Mouse (Mus musculus) liver, embryonic 13.5 days (tissue): Measurements from ENCODE around the gene Mmrn2. TPM values are rescaled to one million over a fixed set of nuclear protein-coding genes. Genes with fewer than 3 reads are reported as not detected.

Experiments
- ATAC-seq: fragments of 200-750 bp; cut with Nextera tagmentation; 2 replicates; pipeline ENCODE4 v1.8.0; 2017; ENCODE audit warnings: low read depth, mild to moderate bottlenecking, moderate number of reproducible peaks, moderate library complexity
- DNase-seq: peaks from one replicate; pipeline ENCODE4 v3.0.0; 2022
- H3K27ac ChIP-seq: fragments of 300-500 bp; sonication (generic); 2 replicates; pipeline ENCODE4 v1.5.1; 2015; ENCODE audit warnings: moderate library complexity, mild to moderate bottlenecking, inconsistent platforms
- H3K27me3 ChIP-seq: fragments of 300-500 bp; sonication (generic); 2 replicates; pipeline ENCODE4 v1.6.1; 2015; ENCODE audit warnings: mild to moderate bottlenecking, inconsistent platforms
- H3K36me3 ChIP-seq: fragments of 300-500 bp; sonication (generic); 2 replicates; pipeline ENCODE4 v1.6.1; 2015; ENCODE audit warnings: mild to moderate bottlenecking, inconsistent platforms
- H3K4me1 ChIP-seq: fragments of 300-500 bp; sonication (generic); replicated peaks from 2 replicates; pipeline ENCODE4 v1.6.1; 2015; ENCODE audit warnings: inconsistent platforms
- H3K4me2 ChIP-seq: fragments of 300-500 bp; sonication (generic); 2 replicates; pipeline ENCODE4 v1.6.1; 2015; ENCODE audit warnings: inconsistent platforms, mild to moderate bottlenecking, moderate library complexity
- H3K4me3 ChIP-seq: fragments of 300-500 bp; sonication (generic); replicated peaks from 2 replicates; pipeline ENCODE4 v1.5.1; 2015; ENCODE audit warnings: mild to moderate bottlenecking, inconsistent platforms
- H3K9ac ChIP-seq: fragments of 300-500 bp; sonication (generic); 2 replicates; pipeline ENCODE4 v1.6.1; 2015; ENCODE audit warnings: mild to moderate bottlenecking, inconsistent platforms
- H3K9me3 ChIP-seq: fragments of 300-500 bp; sonication (generic); replicated peaks from 2 replicates; pipeline ENCODE4 v1.6.1; 2016; ENCODE audit warnings: inconsistent platforms
- WGBS: fragments of 180-500 bp; shearing (Covaris S2); methylation state at CpG from one replicate; pipeline ENCODE4 v1.1.7; 2015; ENCODE audit not compliant: insufficient replicate concordance; 5-methylcytosine and 5-hydroxymethylcytosine counted together
- polyA plus RNA-seq: library from polyadenylated mRNA; unstranded; fragments of >200 nt; fragmentation: Nextera tagmentation; extraction: Ambion mirVana; gene quantifications from 2 replicates; pipeline ENCODE4 v1.2.1, GENCODE M21; 2015

The Mmrn2 gene
- polyA plus RNA-seq, result 2.6 and 3.0 TPM in 2 replicates

DNA sequence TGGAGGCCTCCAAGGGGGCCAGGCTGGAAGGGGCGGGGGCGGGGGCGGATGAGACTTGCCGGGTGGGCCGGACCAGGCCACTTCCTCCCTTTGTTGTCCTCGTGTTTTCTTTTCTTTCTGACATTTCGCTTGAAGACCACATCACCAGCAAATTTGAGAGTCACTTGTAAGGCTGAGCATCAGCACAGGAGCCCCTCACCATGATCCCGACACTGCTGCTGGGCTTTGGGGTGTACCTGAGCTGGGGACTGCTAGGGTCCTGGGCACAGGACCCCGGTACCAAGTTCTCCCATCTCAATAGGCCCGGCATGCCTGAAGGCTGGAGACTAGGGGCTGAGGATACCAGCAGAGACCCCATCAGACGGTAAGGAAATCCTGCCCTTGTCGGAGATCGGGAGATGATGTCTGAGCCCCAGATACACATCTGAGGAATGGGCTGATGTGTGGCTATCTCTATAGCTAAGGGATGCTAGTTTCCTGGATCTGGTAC, at the start of gene Mmrn2:
TSS of gene Mmrn2 (plus strand) at position 51 of the 490 bp plus-strand sequence.
- ATAC-seq, result no peak
- WGBS, result 44% methylated on average over 13 of the region's 13 CpGs
- H3K9me3 ChIP-seq, result no peaks in the 10 kb centered on the region
- no peaks in the 10 kb centered on the region for H3K36me3 ChIP-seq
- no peak for DNase-seq
- no peaks in the 10 kb centered on the region for H3K27me3 ChIP-seq
- peak within 1 kb of the TSS; percentile 10; the same call in 1 of the 2 replicates for H3K4me2 ChIP-seq
- no peak within 1 kb of the TSS for H3K27ac ChIP-seq
- H3K4me3 ChIP-seq, result peak within 1 kb of the TSS; percentile 15; the same call in 1 of the 2 replicates
- no peak within 1 kb of the TSS for H3K9ac ChIP-seq
- H3K4me1 ChIP-seq, result 0 out of 2 replicates have a peak, but pooled peaks cover 3% of the 10 kb centered on the region

DNA sequence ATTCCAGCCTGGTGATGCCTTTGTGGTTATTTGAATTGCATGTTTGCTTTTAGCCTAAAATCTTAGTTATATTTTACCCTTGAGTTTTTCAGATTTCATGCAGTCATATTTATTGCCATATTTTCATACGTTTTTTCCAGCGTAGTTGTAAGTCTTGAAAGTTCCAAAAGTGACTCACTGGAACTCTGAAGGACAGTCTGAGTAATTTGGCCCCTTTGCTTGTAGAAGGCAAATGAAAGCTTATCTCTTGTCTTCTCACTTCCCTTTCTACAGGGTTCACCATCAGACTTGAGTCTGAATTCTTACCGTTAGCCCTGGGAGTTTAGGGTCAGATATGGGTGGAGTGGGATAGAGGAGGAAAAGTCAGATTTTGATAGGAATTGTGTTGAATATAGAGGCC, 48.7 kb upstream of the Mmrn2 start:
- Histone ChIP-seq H3K27ac (no peak overlapping the region), H3K4me1 (peaks cover 10% of the 10 kb centered on the region; the same call in 1 of the 2 replicates), H3K36me3 (peaks cover 58% of the 10 kb centered on the region), H3K4me3 (no peak overlapping the region), H3K4me2 (no peak overlapping the region), H3K27me3 (no peaks in the 10 kb centered on the region), H3K9me3 (no peaks in the 10 kb centered on the region), H3K9ac (no peak overlapping the region)
- WGBS, result 51% methylated on average over 3 of the region's 3 CpGs
- ATAC-seq (no peak), DNase-seq (no peak)

DNA sequence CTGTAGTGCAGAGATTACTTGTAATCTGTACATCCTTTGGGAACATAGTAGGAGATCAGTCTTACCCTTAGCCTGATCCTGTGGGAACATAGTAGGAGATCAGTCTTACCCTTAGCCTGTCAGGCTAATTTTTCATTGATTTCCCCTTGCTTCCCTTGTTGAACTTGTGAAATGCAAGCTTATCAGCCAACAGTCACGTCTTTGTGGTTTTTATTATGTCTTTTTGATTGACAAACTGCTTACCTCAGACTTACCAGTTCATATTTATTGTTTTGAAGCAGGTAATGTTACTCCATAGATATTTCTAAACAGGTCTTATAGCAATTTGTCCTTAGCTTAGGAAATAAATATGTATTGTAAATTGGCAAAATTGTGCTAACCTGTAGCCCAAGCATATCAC, 47.6 kb upstream of the Mmrn2 start:
- H3K27me3 ChIP-seq, result no peaks in the 10 kb centered on the region
- ATAC-seq (no peak), DNase-seq (no peak)
- H3K9me3 ChIP-seq, result no peaks in the 10 kb centered on the region
- peaks cover 60% of the 10 kb centered on the region for H3K36me3 ChIP-seq
- peaks cover 10% of the 10 kb centered on the region; the same call in 1 of the 2 replicates for H3K4me1 ChIP-seq
- no peak overlapping the region for H3K4me2 ChIP-seq
- 17% methylated on average over 1 of the region's 1 CpGs for WGBS
- no peak overlapping the region for H3K27ac ChIP-seq
- H3K4me3 ChIP-seq, result no peak overlapping the region
- H3K9ac ChIP-seq, result no peak overlapping the region

DNA sequence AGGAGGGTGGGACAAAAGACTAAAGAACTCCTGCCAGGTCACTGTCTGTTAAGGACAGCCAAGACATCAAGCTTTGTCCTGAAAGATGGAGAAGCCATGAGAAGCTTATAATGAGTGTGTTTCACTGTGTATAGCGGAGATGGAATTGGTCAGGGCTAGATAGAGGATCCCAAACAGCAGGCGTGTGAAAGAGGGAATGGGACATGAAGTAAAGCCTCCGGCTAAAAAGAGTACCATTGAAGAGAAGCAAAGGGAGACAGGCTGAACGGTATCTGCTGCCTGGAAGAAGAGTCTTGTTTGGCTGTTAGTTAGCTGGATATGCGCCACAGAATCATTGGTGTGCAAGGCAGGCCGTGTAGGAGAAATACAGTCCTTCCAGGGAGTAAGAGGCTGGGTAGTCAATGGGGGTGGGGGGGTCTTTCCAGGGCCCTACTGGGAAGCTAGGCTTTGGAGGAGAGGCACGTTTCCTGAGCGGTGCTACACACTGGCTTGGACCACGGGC, 44.6 kb upstream of the Mmrn2 start:
- ATAC-seq (no peak), DNase-seq (no peak)
- peaks cover 63% of the 10 kb centered on the region for H3K36me3 ChIP-seq
- H3K4me2 ChIP-seq, result no peak overlapping the region
- no peak overlapping the region for H3K27ac ChIP-seq
- no peak overlapping the region for H3K9ac ChIP-seq
- WGBS, result 70% methylated on average over 9 of the region's 9 CpGs
- no peaks in the 10 kb centered on the region for H3K27me3 ChIP-seq
- H3K4me3 ChIP-seq, result no peak overlapping the region
- peaks cover 10% of the 10 kb centered on the region; the same call in 1 of the 2 replicates for H3K4me1 ChIP-seq
- no peaks in the 10 kb centered on the region for H3K9me3 ChIP-seq

DNA sequence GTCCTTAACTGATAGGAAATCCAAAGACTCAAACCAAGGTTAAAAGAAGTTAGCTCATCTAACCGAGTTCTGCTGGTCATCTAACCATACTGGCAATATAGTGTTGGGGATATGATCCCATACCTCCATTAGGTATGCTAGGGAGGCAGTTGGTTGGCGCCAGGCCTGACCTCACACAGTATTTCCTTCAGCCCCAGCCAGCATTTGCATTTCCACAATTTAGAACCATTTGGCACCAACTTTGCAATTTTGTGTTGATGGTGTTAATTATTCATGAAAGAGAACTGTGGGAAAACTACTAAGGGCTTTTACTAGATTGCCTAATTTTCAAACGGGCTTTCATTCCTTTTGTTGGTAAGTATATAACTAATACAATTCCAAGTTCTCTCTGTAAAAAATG, 43.4 kb upstream of the Mmrn2 start:
- peaks cover 7% of the 10 kb centered on the region; the same call in 1 of the 2 replicates for H3K4me1 ChIP-seq
- H3K27ac ChIP-seq, result no peak overlapping the region
- H3K9me3 ChIP-seq, result no peaks in the 10 kb centered on the region
- no peak overlapping the region for H3K4me2 ChIP-seq
- peaks cover 67% of the 10 kb centered on the region for H3K36me3 ChIP-seq
- WGBS, result 69% methylated on average over 3 of the region's 3 CpGs
- no peaks in the 10 kb centered on the region for H3K27me3 ChIP-seq
- ATAC-seq, result no peak
- no peak overlapping the region for H3K4me3 ChIP-seq
- no peak overlapping the region for H3K9ac ChIP-seq
- DNase-seq, result no peak

DNA sequence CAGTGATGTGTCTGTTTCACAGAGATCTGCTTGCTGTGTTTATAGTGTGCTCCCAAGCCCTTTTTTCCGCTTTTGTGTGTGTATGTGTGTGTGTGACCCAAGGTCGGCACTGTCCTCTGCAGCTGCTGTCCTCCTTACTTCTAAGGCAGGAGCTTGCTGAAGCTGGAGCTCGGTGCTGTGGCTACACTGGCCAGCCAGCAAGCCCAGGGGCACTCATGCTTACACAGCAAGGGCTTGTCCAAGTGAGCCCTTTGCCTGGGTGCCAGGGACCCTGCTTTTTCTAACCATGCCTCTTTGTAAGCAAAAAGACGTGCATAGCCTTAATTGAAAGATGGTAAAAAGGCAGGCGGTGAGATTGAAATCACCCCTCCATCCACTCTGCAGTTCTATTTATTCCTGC, 42.8 kb upstream of the Mmrn2 start:
- 75% methylated on average over 5 of the region's 5 CpGs for WGBS
- H3K27me3 ChIP-seq, result no peaks in the 10 kb centered on the region
- no peaks in the 10 kb centered on the region for H3K9me3 ChIP-seq
- no peak overlapping the region for H3K4me3 ChIP-seq
- DNase-seq (no peak), ATAC-seq (no peak)
- H3K4me1 ChIP-seq, result 0 out of 2 replicates have a peak, but pooled peaks cover 5% of the 10 kb centered on the region
- no peak overlapping the region for H3K4me2 ChIP-seq
- H3K27ac ChIP-seq, result no peak overlapping the region
- H3K36me3 ChIP-seq, result peaks cover 68% of the 10 kb centered on the region
- H3K9ac ChIP-seq, result no peak overlapping the region

DNA sequence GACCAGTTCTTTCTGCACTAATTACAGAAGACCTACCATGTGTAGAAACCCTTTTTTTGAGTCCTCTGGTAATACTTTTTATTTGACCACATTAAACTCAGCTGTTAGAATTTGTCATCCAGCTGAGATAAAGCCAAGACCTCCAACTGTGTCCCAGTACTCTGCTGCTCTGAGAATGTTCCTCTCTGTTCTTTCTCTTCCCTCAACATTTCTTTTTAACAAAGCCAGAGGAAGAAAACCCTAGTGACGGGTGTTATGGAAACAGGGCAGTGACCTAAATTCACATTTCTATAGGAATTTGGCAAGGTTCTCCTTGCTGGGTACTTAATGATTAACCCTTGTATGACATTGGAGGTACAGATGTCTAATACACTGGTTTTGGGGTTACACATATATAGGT, 35.8 kb upstream of the Mmrn2 start:
- H3K27me3 ChIP-seq, result no peaks in the 10 kb centered on the region
- no peak overlapping the region for H3K9ac ChIP-seq
- peaks cover 80% of the 10 kb centered on the region for H3K36me3 ChIP-seq
- H3K27ac ChIP-seq, result no peak overlapping the region
- H3K4me3 ChIP-seq, result no peak overlapping the region
- H3K9me3 ChIP-seq, result no peaks in the 10 kb centered on the region
- ATAC-seq (no peak), DNase-seq (no peak)
- H3K4me2 ChIP-seq, result no peak overlapping the region
- WGBS, result 63% methylated on average over 1 of the region's 1 CpGs
- no peaks in the 10 kb centered on the region for H3K4me1 ChIP-seq

DNA sequence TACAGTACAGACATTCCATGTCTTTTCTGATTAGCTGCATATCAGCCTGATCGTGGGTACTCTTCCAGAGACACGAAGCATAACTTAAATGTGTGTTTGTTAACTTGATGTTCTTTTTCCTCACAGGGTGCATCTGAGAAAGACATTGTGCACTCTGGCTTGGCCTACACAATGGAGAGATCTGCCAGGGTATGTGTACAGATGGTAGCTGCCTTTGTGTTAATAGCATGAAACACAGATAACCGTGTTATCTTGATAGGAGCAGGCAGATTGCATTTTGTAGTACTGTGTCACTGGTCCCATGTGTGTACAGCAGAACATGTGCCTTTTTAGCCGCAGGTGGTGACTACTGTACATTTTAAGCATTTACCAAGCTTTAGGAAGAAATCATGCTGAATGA, 33.3 kb upstream of the Mmrn2 start:
- H3K4me1 ChIP-seq, result no peaks in the 10 kb centered on the region
- H3K9me3 ChIP-seq, result no peaks in the 10 kb centered on the region
- H3K9ac ChIP-seq, result no peak overlapping the region
- H3K36me3 ChIP-seq, result peaks cover 56% of the 10 kb centered on the region
- H3K27ac ChIP-seq, result no peak overlapping the region
- DNase-seq (no peak), ATAC-seq (no peak)
- no peak overlapping the region for H3K4me2 ChIP-seq
- no peak overlapping the region for H3K4me3 ChIP-seq
- no peaks in the 10 kb centered on the region for H3K27me3 ChIP-seq
- 69% methylated on average over 4 of the region's 4 CpGs for WGBS

DNA sequence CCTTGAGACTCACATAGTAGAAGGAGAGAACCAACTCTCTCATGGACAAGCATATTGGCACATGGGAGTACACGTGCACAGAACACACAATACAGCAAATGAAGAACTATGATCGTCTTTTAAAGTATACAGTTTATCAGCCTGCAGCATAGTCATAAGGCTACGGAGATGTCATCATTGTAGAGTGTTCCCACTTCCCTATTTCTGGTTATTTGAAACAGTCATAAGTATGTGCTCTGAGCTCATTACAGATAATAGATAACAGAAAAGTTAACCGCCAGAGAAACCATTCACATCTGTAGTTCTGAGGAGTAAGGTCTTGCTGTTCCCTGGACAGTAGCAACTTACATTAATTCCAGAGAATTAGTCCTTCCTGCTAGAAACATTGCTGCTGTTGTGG, 32.2 kb upstream of the Mmrn2 start:
- ATAC-seq, result no peak

DNA sequence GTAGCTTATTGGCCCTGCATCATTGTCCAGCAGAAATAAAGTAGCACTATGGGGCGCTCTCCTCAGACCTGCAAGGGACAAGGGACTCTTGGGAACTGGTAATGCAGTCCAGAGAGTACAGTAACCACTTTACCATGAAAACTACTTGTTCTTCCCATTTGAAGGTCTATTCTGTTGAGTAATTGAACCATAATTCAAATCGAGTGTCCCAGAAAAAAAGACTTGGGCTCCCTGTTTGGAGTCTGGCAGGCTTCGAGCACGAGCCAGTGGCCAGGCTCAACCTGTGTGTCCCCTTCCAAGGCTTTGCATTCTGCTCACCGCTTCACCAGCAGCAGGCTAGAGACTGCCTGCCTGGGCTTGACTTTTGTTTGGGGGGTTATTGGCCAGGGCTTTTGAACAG, 30.9 kb upstream of the Mmrn2 start:
- DNase-seq, result no peak
- Histone ChIP-seq H3K4me2 (no peak overlapping the region), H3K4me3 (no peak overlapping the region), H3K36me3 (peaks cover 41% of the 10 kb centered on the region), H3K27ac (no peak overlapping the region), H3K9me3 (no peaks in the 10 kb centered on the region), H3K27me3 (no peaks in the 10 kb centered on the region), H3K9ac (no peak overlapping the region), H3K4me1 (no peaks in the 10 kb centered on the region)
- ATAC-seq, result no peak
- 79% methylated on average over 5 of the region's 5 CpGs for whole genome bisulfite sequencing

More for the DNA sequence above, 32.2 kb upstream of the Mmrn2 start:
- H3K9ac ChIP-seq, result no peak overlapping the region
- no peaks in the 10 kb centered on the region for H3K9me3 ChIP-seq
- H3K27me3 ChIP-seq, result no peaks in the 10 kb centered on the region
- H3K36me3 ChIP-seq, result peaks cover 50% of the 10 kb centered on the region
- H3K4me1 ChIP-seq, result no peaks in the 10 kb centered on the region
- H3K4me3 ChIP-seq, result no peak overlapping the region
- 35% methylated on average over 4 of the region's 4 CpGs for WGBS
- no peak overlapping the region for H3K4me2 ChIP-seq
- H3K27ac ChIP-seq, result no peak overlapping the region
- no peak for DNase-seq

DNA sequence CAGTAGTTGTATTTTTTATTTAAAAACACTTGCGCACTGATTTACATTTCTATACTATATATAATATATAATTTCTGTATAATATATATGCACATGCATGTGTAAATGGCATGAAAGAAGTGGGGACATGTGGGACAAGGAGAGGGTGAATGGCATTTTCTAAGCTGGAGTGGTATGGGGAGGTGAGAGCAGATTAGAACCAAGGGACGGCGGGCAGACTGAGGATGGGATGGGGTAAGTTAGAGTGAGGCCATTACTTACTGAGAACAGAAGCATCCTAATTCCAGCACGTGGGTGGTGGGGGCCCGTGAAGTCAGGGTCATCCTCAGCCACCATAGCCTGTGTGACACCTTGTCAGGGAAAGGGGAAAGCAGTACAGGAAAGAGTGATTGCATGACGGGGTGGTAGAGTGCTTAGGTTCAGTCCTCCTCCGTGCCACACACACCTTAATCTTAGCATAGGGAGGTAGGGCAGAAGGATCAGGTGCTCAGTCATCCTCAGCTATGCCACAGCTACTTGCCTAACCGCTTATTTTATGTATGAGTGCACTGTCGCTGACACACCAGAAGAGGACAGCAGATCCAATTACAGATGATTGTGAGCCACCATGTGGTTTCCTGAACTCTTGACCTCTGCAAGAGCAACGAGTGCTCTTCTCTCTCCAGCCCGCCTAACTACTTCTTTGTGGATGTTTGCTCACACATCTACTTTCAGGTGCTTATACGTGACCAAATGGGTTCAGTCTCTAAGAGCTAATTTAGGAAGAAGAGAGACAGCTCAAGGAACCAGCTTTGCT, 29.3 kb upstream of the Mmrn2 start:
- Histone ChIP-seq H3K4me1 (no peaks in the 10 kb centered on the region), H3K4me2 (no peak overlapping the region), H3K9me3 (no peaks in the 10 kb centered on the region), H3K4me3 (no peak overlapping the region), H3K36me3 (peaks cover 30% of the 10 kb centered on the region), H3K27me3 (no peaks in the 10 kb centered on the region), H3K9ac (no peak overlapping the region), H3K27ac (no peak overlapping the region)
- no peak for DNase-seq
- 53% methylated on average over 12 of the region's 12 CpGs for WGBS
- ATAC-seq, result peak; percentile 52
